Mouse (Mus musculus) retina, adult 2 months (tissue): ENCODE results near the gene Mei1.
"Not testable (repeated sequence)": the region's sequence is repeated elsewhere in the genome, so short reads cannot be mapped to it uniquely, and the experiment has no call there.

Experiments used
- DNase-seq: peaks from one replicate; pipeline ENCODE4 v3.0.0-alpha.2; 2012; ENCODE audit warnings: low read depth, low spot score

The Mei1 gene

DNA sequence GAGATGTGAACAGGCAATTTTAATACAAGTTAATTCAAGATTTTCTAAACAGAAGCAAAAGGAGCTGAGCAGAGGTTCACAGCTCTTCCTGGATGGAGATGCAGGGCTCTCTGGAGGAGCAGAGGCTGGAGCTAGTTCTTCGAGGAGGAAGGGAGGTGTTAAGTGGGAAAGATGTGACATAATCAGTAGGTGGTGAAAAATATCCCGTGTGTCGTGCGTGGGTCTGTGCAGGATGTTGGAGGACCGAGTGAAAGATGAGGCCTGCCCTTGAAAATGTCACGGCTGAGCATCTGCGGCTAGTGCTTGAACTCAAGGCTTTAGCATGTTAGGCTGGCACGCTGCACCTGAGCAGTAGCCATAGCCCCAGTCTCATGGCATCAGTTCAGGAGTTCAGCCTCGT, 15.8 kb downstream of the Mei1 start:
- no peak for DNase-seq

DNA sequence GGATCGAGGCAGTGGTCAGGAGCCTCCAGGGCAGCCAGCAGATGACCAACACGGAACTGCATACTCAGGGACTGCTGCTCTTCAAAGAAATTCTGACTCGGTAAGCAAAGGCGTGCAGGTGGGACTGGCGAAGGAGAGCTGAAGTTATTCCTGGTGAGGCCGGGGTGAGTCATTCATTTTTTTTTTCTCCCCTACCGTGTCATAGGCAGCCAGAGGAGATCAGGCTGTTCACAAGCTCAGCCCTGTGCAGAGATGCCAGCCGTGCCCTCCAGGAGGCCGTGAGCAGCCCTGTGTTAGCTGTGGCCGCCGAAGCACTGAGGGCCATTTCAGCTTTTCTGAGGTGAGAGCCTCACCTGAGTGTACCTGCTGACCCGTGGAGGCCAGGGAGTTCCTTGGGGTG, 16.3 kb downstream of the Mei1 start:
- DNase-seq, result no peak

DNA sequence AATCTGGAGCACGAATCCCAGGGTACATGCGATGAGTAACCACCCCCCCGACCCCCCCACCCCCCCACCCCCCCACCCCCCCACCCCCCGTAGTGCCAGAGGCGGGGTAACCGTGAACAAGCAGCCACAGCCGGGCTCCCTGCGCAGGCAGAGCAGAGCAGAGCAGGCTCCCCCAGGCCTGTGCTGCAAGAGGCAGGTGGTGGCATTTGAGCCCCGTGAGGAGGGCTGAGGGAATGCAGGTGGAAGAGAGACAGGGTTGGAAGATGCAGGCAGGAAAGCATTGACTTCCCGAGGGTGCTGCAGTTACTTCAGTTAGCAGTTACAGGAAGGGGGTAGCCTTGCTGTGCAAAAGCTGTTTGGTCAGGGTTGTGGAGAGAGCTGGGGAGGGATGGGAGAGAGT, 17.5 kb downstream of the Mei1 start:
- no peak for DNase-seq

DNA sequence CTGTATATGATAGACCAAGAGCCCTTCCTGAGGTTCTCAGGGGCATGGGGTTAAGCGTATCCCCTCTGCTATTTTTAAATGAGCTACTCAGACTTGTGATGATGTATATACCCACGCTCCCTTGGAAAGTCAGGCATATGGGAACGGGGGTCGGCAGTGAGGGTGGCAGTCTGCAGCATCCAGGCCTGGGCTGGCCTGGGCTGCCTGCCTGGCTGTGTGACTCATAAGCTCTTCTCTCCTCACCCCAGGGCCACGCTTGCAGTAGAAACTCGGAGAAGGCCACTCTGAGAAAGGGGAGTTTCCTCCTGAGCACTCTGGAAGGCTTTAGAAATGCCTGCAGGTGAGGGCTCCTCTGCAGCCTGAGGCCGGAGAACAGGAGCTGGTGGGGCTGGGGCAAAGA, 21.3 kb downstream of the Mei1 start:
- DNase-seq, result no peak

DNA sequence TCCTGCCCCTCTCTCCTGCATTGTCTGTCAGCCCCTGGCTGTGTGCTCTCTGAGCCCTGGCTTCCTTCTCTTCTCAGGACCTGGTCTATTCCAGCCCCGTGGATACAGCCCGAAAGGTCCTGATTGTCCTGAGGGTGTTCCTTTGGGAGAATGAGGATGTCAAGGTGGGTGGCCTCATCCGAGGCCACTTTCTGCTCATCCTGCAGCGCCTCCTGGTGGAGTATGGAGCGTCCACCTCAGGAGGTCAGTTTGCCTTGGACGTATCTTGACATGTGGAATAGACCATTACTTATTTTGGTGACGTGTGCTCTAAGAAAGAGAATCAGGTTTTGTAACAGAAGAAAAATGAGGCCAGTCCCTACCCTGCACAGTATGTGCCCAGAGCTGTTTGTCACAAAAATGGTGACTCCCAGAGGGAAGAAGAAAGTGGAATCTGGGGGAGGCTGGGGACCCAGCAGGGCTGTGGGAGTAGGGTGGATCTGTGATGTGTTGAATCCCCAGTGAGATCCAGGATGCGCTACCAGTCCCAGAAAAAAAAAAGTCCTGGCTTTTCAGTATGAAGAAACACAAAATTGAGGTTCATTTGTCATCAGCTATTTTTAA, 37.3 kb downstream of the Mei1 start:
- DNase-seq, result no peak

DNA sequence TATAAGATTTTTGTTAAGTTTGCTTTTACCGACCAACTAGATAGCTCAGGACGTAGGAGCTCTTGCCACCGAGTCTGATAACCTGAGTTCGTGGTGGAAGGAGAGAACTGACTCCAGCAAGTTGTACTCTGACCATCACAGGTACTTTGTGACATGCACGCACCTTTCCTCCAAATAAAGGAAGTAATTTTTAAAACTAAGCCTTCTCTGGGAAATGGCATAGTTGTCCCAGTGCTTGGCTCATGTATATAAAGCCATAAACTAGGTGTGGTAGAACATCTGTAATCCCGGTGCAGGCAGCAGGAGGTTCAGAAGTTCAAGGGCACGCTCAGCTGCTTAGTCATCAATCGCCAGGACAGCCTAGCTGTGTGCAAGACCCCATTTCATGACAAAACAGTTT, 50.7 kb downstream of the Mei1 start:
- no peak for DNase-seq

DNA sequence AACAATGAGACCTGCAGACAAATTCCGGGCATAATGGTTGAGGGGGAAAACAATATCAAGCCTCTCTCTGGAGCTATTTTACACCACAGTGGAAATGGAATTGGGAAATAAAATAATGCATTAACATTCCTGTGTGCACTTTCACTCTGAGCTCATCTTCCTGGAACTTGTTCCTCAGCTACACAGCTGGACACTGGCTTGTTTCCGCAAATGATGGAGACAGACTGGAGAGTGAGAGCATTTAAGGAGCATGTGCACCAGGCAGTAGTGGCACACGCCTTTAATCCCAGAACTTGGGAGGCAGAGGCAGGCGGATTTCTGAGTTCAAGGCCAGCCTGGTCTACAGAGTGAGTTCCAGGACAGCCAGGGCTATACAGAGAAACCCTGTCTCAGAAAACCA, 56.9 kb downstream of the Mei1 start:
- DNase-seq, result not testable (repeated sequence)

DNA sequence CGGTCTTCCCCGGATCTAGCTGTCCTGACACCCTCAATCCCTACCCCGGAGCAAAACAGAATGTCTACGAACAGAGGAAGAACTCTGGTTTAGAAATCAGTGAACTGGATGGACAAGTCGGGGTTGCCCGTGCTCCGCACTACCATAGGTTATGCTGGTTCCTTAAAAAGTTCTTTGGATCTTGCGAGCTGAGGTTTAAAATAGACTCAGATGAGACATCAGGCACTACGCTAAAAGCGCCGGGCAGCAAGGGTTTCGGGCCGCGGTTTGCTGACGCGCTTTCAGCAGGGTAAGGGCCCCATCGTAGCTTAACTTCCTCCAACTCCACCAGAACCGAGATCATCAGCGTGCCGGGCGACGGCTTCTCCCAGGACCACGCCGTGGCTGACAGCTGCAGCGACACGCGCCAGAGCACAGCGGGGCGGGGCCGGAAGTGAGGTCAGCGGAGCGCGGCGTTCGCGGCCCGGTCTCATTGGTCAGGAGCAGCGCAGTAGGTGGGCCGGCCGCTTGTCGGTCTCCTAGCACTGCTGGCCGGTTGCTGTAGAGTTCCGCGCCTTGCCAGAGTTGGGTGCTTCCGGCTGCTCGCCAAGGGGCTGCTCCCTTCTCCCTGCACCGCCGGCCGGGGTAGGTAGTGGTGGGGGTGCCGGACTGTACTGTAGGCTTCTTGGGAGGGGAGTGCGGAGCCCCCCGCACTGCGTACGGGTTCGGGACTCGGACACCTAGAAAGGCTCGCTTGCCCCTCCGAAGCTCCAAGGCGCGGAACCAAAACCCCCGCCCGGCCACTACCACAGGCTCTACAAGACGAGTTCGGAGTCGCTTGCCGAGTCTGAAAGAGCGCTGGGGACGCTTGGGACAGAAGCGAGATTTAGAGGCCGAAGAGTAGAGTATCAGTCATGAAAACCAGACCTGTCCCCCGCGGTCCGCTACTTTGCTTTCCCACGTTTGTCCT, 57.9 kb downstream of the Mei1 start, which contains the start of gene Ccdc134:
Gene Ccdc134 (plus strand): TSS at position 497 of the 949 bp plus-strand sequence.
- DNase-seq, result peak; percentile 84

DNA sequence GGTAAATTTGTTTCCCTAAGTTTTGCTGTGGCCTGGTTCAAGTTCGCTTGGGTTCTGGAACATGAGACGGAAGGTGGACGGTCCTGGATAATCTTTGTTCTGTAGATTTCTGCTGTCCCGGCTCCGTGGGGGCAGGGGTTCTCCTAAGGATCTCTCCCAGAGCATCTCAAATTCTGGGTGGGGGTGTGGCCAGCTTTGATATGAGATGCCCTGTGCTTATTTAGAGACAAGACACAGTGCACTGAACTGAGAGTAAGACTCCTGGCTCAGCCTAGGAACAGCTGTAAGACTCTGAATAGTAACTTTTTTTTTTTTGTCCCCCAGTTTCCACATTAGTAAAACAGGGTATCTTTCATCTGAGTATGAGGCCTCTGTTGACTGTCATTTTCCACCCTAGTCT, 58.6 kb downstream of the Mei1 start:
- DNase-seq, result no peak

DNA sequence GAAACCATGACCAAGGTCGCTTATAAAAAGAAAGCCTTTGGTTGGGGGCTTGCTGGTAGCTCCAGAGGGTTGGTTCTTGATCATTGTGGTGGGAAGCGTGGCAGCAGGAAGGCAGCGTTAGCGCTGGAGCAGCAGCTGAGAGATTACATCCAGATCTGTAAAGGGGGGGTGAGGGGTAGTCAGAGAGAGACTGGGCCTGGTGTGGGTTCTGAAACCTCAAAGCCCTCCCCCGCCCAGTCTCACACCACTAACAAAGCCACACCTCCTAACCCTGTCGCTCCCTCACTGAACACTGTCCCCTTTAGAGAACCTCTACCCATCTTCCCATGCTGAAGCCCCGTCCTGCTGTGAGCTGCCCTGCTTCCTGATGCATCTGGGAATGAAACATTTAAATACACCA, 60.8 kb downstream of the Mei1 start:
- DNase-seq, result no peak

DNA sequence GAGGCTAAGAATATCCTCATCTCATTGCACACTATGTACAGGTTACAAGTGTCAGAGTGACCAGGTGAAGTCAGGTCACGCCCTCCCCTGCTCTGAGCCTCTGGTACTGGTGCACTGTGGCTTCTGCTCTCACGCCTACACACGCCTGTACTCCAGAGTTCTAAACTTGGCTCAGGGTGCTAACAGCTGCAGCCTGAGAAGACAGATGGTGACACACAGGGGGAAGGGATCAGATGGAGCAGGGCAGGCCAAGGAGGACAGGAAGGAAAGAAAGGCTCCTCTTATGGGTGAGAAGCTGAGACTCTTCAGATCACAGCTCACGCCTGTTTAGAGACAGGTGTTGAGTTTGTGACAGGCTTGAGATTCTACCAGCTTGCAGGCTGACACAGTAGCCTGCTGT, 65.6 kb downstream of the Mei1 start:
- DNase-seq, result no peak

DNA sequence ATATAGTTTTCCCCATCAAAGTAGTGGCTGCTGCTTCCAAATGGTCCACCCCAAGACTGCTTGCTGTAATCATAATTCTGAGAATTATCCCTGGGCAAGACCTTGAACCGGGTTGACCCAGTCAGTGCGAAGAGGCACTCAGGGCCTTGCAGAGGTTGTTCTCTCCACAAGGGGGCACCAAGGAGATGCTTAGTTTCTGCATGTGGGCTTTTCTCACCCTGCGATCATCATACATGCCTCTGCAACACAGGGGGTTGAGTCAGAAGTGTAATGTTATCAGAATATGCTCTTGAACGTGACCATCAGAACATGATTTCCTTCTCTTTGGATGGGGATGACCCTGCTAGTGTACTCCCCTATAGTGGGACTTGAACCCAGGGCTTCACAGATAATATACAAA, 68.8 kb downstream of the Mei1 start:
- DNase-seq, result no peak

DNA sequence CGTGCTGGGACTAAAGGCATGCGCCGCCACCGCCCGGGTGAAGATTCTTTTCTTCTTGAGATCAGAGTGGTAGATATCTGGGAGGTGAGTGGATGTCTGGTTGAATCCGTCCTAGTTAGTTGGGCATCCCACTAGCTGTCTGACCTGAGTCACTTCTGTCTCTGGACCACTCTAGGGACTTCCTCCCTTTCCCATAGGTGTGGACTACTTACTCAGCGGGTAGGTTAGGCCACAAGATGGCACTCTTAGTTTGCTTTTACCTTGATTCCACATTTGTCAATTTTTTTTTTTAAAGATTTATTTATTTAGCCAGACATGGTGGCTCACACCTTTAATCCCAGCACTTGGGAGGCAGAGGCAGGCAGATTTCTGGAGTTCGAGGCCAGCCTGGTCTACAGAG, 69.4 kb downstream of the Mei1 start:
- no peak for DNase-seq

DNA sequence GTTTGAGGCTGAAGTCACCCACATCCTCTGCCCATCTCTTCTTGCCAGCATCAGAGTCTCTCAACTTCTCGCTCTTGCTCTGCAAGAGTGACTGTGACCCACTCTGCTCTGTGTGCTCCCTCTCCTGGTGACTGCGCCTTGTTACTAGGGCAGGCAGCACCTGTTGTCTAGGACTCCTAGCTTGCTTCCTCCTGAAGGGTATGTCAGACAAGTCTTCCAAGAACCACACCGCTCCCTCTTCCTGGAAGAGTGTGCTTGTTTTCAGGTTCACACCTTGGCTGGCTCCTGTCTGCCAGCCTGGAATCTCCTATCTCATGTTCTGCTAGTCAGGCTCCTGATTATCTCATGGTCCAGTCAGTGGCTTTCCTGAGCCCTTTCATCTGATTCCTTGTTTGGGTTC, 70.6 kb downstream of the Mei1 start:
- DNase-seq, result no peak

DNA sequence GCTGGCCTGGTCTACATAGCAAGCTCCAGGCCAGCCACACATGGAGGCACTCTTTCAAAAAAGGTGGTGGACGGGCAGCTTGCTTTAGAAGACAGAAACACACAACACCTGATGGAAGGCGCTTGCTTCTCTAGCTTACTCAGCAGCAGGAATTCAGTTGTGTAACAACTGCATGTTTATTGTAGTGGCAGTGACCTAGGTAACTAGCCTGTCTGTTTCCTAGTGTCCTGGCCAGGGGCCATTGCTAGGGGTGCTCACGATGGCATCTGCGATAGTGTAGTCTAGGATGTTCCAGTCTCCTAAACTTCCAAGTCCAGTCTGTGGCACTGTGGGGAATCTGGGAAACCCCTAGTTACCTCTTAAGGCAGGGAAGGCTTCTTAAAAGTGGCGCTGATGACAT, 74.4 kb downstream of the Mei1 start:
- no peak for DNase-seq

DNA sequence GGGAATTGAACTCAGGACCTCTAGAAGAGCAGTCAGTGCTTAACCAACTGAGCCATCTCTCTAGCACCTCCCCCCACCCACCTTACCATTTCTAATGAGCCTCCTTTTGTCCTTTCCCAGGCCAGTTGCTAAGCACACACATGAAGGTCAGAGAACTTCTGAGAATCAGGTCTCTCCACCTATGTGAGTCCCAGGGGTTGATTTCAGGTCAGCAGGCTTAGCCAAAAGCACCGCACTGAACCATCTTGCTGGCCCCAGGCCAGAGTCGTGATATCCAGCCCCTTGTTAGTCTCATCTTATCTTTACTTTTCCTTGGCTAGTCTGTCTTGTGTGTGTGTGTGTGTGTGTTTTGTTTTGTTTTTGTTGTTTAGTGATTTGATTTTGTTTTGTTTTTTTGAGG, 75.6 kb downstream of the Mei1 start:
- DNase-seq, result no peak

DNA sequence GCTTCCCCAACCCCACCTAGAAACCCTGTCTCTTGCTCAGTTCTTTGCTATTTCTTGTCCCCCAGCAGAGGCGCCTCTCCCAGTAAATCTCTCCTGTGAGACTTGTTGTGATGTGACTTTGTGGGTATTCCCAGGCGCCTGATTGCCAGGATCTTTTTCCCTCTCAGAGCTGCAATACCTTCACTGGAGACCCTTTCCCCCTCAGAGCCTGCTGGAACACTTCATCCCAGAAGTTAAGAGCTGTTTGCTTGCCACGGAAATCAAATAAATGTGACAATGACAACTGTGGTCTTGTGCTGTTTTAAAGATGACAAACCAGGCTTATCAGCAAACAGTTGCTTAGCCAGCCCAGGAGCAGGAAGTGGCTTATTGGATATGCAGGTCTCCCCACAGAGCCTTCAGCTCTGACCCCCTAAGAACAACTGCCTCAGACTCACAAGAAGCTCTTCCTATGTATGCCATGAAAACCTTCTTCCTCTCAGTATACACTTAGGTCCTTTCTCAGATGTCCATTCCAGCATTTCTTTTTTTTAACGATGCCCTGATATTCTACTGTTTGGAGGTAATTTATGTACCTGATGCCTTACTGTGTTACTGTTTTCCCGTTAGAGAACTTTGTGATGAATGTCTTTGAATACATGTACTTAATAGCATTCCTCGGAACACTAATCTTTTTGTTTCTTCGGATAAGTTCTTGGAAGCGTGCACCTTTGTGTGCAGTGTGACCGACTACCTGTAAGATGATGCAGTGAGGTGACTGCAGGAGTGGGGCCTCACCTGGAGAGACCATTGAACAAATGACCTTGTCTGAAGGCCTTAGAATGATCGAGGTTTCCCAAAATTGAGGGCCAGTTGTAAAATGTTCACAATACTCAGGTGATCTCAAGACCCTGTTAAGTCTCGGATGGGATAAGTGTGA, 76.3 kb downstream of the Mei1 start:
- DNase-seq, result no peak

DNA sequence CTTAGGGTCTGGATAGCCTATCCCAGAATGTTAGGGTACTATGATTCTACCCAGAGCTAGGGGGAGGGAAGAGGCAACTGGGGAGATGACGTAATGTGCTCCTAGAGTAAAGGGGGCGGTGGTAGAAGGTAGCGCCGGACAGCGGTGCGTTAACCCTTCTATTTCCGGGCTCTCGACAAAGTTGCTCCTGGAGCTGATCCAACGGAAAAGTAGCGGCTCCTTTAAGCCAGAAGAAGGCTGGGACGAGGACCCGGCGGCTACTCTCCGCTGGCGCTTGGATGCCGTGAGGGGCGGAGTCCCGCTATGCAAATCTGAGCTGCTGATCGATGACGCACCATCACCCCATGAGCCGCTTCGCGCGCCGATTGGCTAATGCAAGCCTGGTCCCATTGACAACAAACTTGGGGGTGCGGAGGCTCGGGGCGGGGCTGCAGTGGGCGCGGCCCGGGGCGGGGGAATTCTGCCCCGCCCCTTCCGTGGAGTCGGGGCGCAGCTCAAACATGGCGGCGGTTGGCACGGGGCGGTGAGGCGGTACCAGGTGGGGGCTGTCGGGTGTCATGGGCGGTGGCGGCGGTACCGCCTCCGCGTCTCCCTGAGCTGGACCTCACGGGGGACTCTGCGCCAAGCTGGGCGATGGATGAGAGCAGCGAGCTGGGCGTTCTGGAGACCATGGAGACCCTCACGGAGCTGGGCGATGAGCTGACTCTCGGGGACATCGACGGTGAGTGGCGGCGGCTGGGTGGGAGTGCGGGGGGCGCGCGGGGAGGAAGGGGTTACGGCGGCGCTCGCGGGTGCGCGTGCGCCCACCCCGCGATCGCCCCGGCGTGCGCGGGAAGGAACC, 77.2 kb downstream of the Mei1 start, which contains the start of gene Srebf2:
Gene Srebf2 (plus strand): TSS at position 412 of the 841 bp plus-strand sequence.
- DNase-seq, result peak; percentile 95

DNA sequence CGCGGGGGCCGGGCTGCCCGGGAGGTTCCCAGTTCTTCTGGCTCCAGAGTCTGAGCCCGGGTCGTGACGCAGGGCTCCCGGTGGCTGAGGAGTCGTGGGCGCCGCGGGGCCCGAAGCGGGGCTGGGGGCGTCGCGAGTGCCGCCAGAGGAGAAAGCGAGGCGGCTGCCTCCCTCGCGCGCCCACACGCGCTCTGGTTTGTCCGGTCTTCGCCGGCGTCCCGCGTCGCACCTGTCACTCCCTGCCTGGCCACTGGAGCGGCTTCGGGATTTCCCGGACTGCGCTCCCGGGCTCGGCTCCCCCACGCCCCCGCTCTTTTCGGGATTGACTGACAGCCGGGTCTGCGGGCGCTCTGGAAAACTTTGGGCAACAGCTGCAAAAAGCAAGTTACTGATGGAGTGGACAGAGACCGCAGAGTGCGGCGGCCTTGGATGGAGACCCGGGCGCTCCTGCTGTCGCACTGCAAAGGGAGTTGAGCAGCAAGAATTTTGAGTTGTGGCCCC, 77.9 kb downstream of the Mei1 start:
- no peak for DNase-seq

DNA sequence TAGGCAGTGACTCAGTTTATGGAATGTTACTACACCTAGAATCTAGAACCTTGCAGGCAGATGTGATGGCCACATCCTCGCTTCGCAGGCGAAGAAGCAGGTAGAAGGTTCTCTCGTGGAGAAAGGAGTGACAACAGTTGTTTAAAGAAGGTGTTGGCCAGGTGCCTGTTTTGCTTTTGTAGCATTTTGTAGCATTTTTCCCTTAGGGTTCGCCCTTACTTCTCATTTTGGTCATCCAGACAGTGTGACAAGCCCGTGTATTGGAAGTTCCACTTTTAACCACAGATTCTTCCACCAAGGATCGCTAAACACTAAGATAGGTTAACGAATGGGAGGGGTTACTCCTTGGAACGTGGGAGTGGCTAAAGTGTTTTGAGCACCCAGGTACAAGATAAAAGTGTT, 78.7 kb downstream of the Mei1 start:
- no peak for DNase-seq

DNA sequence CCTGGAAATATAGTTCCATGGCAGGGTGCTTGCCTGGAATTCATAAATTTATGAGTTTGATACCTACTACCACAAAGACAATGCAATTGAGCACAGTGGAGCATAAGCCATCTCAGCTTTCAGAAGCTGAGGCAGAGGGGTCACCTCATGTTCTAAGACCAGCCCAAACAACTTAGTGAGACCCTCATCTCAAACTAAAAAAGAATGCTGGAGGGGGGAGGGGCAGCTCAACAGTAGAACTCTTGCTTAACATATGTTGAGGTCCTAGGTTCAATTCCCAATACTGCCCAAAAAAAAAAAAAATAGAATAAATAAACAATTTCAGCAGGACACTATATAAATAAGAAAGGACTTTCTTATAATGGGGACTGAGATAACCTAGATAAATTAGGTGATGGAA, 80.2 kb downstream of the Mei1 start:
- no peak for DNase-seq
